Mouse (Mus musculus) megakaryocyte, embryonic 14.5 days (primary cell): ENCODE data around the gene Slc22a18.

Experiments used
- FLI1 ChIP-seq: IDR thresholded peaks from 2 replicates; pipeline ENCODE4 v1.6.1; 2012; ENCODE audit warnings: low read length, inconsistent platforms, mixed read lengths
- GATA1 ChIP-seq: IDR thresholded peaks from 3 replicates; pipeline ENCODE4 v1.6.1; 2012; ENCODE audit warnings: mixed read lengths, low read length, inconsistent platforms, borderline replicate concordance

DNA sequence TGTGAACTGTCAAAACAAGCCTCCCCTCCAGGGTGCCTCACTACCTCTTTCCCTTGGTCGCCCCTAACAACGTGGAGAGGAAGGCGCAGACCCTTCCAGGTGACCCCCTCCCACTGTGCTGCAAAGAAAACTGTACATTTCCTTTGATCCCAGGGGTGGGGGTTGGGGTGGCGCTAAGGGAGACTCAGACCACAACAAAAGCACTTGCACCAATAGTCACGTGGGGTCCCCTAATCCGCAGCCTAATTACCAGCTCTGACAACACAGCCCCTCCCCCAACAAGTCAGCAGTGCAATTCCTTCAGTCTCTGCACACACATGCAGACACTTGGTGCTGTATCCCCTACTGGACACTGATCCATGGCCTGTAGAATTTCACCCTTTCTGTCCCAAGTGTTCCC lies 5.8 kb upstream of the Slc22a18 start:
- TF ChIP-seq GATA1 = no peak
- no peak for TF ChIP-seq FLI1
